Mouse (Mus musculus): Measurements from ENCODE around the gene Avp. TPM values are rescaled to one million over a fixed set of nuclear protein-coding genes. Genes with fewer than 3 reads are reported as not detected.
A peak's percentile ranks its signal among the peaks of the same experiment; 100 is the strongest.

Avp gene
- total and polyA plus RNA-seq, 2 experiments from 2014 or later: 92.1 to 181 TPM

GRCm38 (mm10) chr2:130598399-130598798, 16.0 kb upstream of the Avp start:
- H3K36me3 ChIP-seq (ENCODE audit: insufficient read depth): peaks cover 61% of the 10 kb centered on the region
- no peak overlapping the region for H3K4me3 ChIP-seq (ENCODE audit: low read depth, low read length)
- ATAC-seq (no peak), DNase-seq (no peak)
- no peak overlapping the region for H3K4me2 ChIP-seq (ENCODE audit: low read depth)
- H3K9me3 ChIP-seq (ENCODE audit: low read length): no peaks in the 10 kb centered on the region
- H3K9ac ChIP-seq: no peak overlapping the region
- no peak overlapping the region for H3K27ac ChIP-seq (ENCODE audit: low read depth, low read length)
- TF ChIP-seq CTCF (IDR thresholded peaks at IDR 0.05; ENCODE audit: low read depth): no peak
- H3K4me1 ChIP-seq (ENCODE audit: insufficient read depth): no peaks in the 10 kb centered on the region
- H3K27me3 ChIP-seq (ENCODE audit: insufficient read depth, low read length): no peaks in the 10 kb centered on the region
- 79% methylated on average over 3 of the region's 3 CpGs for WGBS

- DNase-seq: peak; percentile 69
- 3% methylated on average over 1 of the region's 1 CpGs for WGBS
- peaks cover 58% of the 10 kb centered on the region for H3K36me3 ChIP-seq (ENCODE audit: insufficient read depth)
Measured at GRCm38 (mm10) chr2:130597601-130598010, 15.3 kb upstream of the Avp start.

GRCm38 (mm10) chr2:130595596-130595995, 13.2 kb upstream of the Avp start:
- H3K9ac ChIP-seq: no peak overlapping the region
- DNase-seq: no peak
- no peaks in the 10 kb centered on the region for H3K4me1 ChIP-seq (ENCODE audit: insufficient read depth)
- H3K36me3 ChIP-seq (ENCODE audit: insufficient read depth): peaks cover 61% of the 10 kb centered on the region
- 83% methylated on average over 1 of the region's 1 CpGs for WGBS
- no peaks in the 10 kb centered on the region for H3K27me3 ChIP-seq (ENCODE audit: insufficient read depth, low read length)
- no peak overlapping the region for H3K27ac ChIP-seq (ENCODE audit: low read depth, low read length)
- H3K4me2 ChIP-seq (ENCODE audit: low read depth): no peak overlapping the region
- H3K4me3 ChIP-seq (ENCODE audit: low read depth, low read length): no peak overlapping the region
- ATAC-seq: no peak
- H3K9me3 ChIP-seq (ENCODE audit: low read length): no peaks in the 10 kb centered on the region
- TF ChIP-seq CTCF (IDR thresholded peaks at IDR 0.05; ENCODE audit: low read depth): no peak

More at GRCm38 (mm10) chr2:130597601-130598010, 15.3 kb upstream of the Avp start:
- Histone ChIP-seq H3K4me1 (ENCODE audit: insufficient read depth) (no peaks in the 10 kb centered on the region), H3K4me3 (ENCODE audit: low read depth, low read length) (no peak overlapping the region), H3K27ac (ENCODE audit: low read depth, low read length) (no peak overlapping the region), H3K9ac (no peak overlapping the region), H3K9me3 (ENCODE audit: low read length) (no peaks in the 10 kb centered on the region), H3K4me2 (ENCODE audit: low read depth) (no peak overlapping the region), H3K27me3 (ENCODE audit: insufficient read depth, low read length) (no peaks in the 10 kb centered on the region)
- TF ChIP-seq CTCF (IDR thresholded peaks at IDR 0.05; ENCODE audit: low read depth): peak; percentile 73
- ATAC-seq: peak; percentile 78

- 90% methylated on average over 2 of the region's 2 CpGs for WGBS
- H3K36me3 ChIP-seq (ENCODE audit: insufficient read depth): peaks cover 33% of the 10 kb centered on the region
- no peak overlapping the region for H3K27ac ChIP-seq (ENCODE audit: low read depth, low read length)
- ATAC-seq (no peak), DNase-seq (no peak)
- no peak overlapping the region for H3K4me3 ChIP-seq (ENCODE audit: low read depth, low read length)
- no peak overlapping the region for H3K9ac ChIP-seq
- H3K27me3 ChIP-seq (ENCODE audit: insufficient read depth, low read length): no peaks in the 10 kb centered on the region
- no peaks in the 10 kb centered on the region for H3K9me3 ChIP-seq (ENCODE audit: low read length)
- H3K4me2 ChIP-seq (ENCODE audit: low read depth): no peak overlapping the region
- no peak for TF ChIP-seq CTCF (IDR thresholded peaks at IDR 0.05; ENCODE audit: low read depth)
- H3K4me1 ChIP-seq (ENCODE audit: insufficient read depth): no peaks in the 10 kb centered on the region
Measured at GRCm38 (mm10) chr2:130591016-130591415, 8.7 kb upstream of the Avp start.

GRCm38 (mm10) chr2:130589761-130590160, 7.4 kb upstream of the Avp start:
- Histone ChIP-seq H3K9ac (no peak overlapping the region), H3K9me3 (ENCODE audit: low read length) (no peaks in the 10 kb centered on the region), H3K27me3 (ENCODE audit: insufficient read depth, low read length) (no peaks in the 10 kb centered on the region), H3K4me2 (ENCODE audit: low read depth) (no peak overlapping the region), H3K4me3 (ENCODE audit: low read depth, low read length) (no peak overlapping the region), H3K4me1 (ENCODE audit: insufficient read depth) (no peaks in the 10 kb centered on the region), H3K36me3 (ENCODE audit: insufficient read depth) (peaks cover 23% of the 10 kb centered on the region), H3K27ac (ENCODE audit: low read depth, low read length) (no peak overlapping the region)
- ATAC-seq (no peak), DNase-seq (no peak)
- WGBS: 97% methylated on average over 2 of the region's 2 CpGs
- no peak for TF ChIP-seq CTCF (IDR thresholded peaks at IDR 0.05; ENCODE audit: low read depth)

- Histone ChIP-seq H3K9ac (no peak overlapping the region), H3K4me1 (ENCODE audit: insufficient read depth) (no peaks in the 10 kb centered on the region), H3K36me3 (ENCODE audit: insufficient read depth) (peaks cover 20% of the 10 kb centered on the region), H3K4me3 (ENCODE audit: low read depth, low read length) (no peak overlapping the region), H3K9me3 (ENCODE audit: low read length) (no peaks in the 10 kb centered on the region), H3K27ac (ENCODE audit: low read depth, low read length) (no peak overlapping the region), H3K4me2 (ENCODE audit: low read depth) (no peak overlapping the region), H3K27me3 (ENCODE audit: insufficient read depth, low read length) (no peaks in the 10 kb centered on the region)
- DNase-seq: no peak
- WGBS: 53% methylated on average over 4 of the region's 4 CpGs
- no peak for TF ChIP-seq CTCF (IDR thresholded peaks at IDR 0.05; ENCODE audit: low read depth)
- no peak for ATAC-seq
Measured at GRCm38 (mm10) chr2:130589157-130589556, 6.8 kb upstream of the Avp start.

- TF ChIP-seq CTCF (IDR thresholded peaks at IDR 0.05; ENCODE audit: low read depth): no peak
- Histone ChIP-seq H3K4me3 (ENCODE audit: low read depth, low read length) (no peak overlapping the region), H3K9ac (no peak overlapping the region), H3K27me3 (ENCODE audit: insufficient read depth, low read length) (no peaks in the 10 kb centered on the region), H3K4me2 (ENCODE audit: low read depth) (no peak overlapping the region), H3K9me3 (ENCODE audit: low read length) (no peaks in the 10 kb centered on the region), H3K4me1 (ENCODE audit: insufficient read depth) (no peaks in the 10 kb centered on the region), H3K36me3 (ENCODE audit: insufficient read depth) (peaks cover 20% of the 10 kb centered on the region), H3K27ac (ENCODE audit: low read depth, low read length) (no peak overlapping the region)
- no peak for DNase-seq
- 87% methylated on average over 2 of the region's 2 CpGs for WGBS
- ATAC-seq: no peak
Measured at GRCm38 (mm10) chr2:130588373-130588772, 6.0 kb upstream of the Avp start.

GRCm38 (mm10) chr2:130586016-130586415, 3.7 kb upstream of the Avp start:
- no peak overlapping the region for H3K4me2 ChIP-seq (ENCODE audit: low read depth)
- no peaks in the 10 kb centered on the region for H3K4me1 ChIP-seq (ENCODE audit: insufficient read depth)
- DNase-seq (no peak), ATAC-seq (no peak)
- H3K27ac ChIP-seq (ENCODE audit: low read depth, low read length): no peak overlapping the region
- peaks cover 13% of the 10 kb centered on the region for H3K36me3 ChIP-seq (ENCODE audit: insufficient read depth)
- H3K9ac ChIP-seq: no peak overlapping the region
- 91% methylated on average over 6 of the region's 6 CpGs for whole genome bisulfite sequencing
- H3K4me3 ChIP-seq (ENCODE audit: low read depth, low read length): no peak overlapping the region
- no peak for TF ChIP-seq CTCF (IDR thresholded peaks at IDR 0.05; ENCODE audit: low read depth)
- no peaks in the 10 kb centered on the region for H3K9me3 ChIP-seq (ENCODE audit: low read length)
- H3K27me3 ChIP-seq (ENCODE audit: insufficient read depth, low read length): peaks cover 16% of the 10 kb centered on the region

Measured in forebrain, postnatal 0 days (tissue).